Mouse (Mus musculus) c-Kit-positive CD71-positive TER-119-positive erythroid progenitor cells, embryonic 14.5 days (primary cell): ENCODE data around the gene Ankrd44.

Experiments
- DNase-seq: peaks from one replicate; pipeline ENCODE4 v3.0.0-alpha.2; 2013; ENCODE audit warnings: low spot score

The Ankrd44 gene

GRCm38 (mm10) chr1:54614963-54615362 lies 311.2 kb downstream of the Ankrd44 start:
- DNase-seq: no peak

- DNase-seq: no peak
Observed at GRCm38 (mm10) chr1:54612344-54612743, 313.8 kb downstream of the Ankrd44 start.

GRCm38 (mm10) chr1:54611891-54612290 lies 314.3 kb downstream of the Ankrd44 start:
- DNase-seq: no peak

- DNase-seq: no peak
Observed at GRCm38 (mm10) chr1:54606936-54607335, 319.3 kb downstream of the Ankrd44 start.

- no peak for DNase-seq
Observed at GRCm38 (mm10) chr1:54601692-54602091, 324.5 kb downstream of the Ankrd44 start.

- no peak for DNase-seq
Observed at GRCm38 (mm10) chr1:54600275-54600674, 325.9 kb downstream of the Ankrd44 start.

- DNase-seq: no peak
Observed at GRCm38 (mm10) chr1:54597594-54598217, 328.5 kb downstream of the Ankrd44 start.

GRCm38 (mm10) chr1:54596151-54596550 lies 330.0 kb downstream of the Ankrd44 start:
- DNase-seq: no peak
